ENCODE assay signal across 14 mouse cellular contexts in the genomic region with DNA sequence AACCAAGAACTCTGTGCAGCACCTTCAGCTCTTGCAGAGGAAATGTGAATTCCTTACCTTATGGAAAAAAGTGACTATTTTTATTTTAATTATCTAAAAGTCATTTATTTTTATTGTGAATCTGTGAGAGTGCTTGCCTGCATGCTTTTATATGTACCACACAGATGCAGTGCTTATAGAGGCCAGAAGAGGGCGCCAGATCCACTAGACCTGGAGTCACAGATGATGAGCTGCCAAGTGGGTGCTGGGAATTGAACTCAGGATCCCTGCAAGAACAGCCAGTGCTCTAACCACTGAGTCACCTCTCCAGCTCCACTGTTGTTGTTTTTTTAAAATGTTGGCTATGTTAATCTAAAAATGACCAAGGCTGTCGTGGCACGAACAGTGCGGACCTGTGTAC.
DNase-seq lines count a peak whose midpoint lies in the region; ATAC-seq and TF ChIP-seq lines count a peak whose summit lies in the region.
"Had no signal": no experiment of that assay in that cellular context is flagged by ENCODE, and none has a peak within 500 bp of the region (broad histone marks: within the 10 kb centered on the region; RNA-seq: fewer than 3 reads in every experiment).

No protein-coding gene starts in this region.

- WGBS in heart, adult 2 months: 81% methylated on average over 4 of the region's 4 CpGs
- 87% methylated on average over 4 of the region's 4 CpGs for WGBS in lung, embryonic 14.5 days
- 79% methylated on average over 4 of the region's 4 CpGs for WGBS in bone marrow, adult 2 months

- no peaks in the 10 kb centered on the region for H3K79me2 ChIP-seq in heart, adult 2 months (replicated peaks; ENCODE audit: control insufficient read depth, insufficient read depth, low read length)

- DNase-seq in heart, adult 2 months: no peak
- DNase-seq in heart, postnatal 10 days: no peak
- DNase-seq in lung, embryonic 14.5 days: peak; percentile 22
- no peak for DNase-seq in lung, postnatal 10 days
- DNase-seq in right cerebral cortex, adult 2 months (ENCODE audit: low spot score in 2 of 2): no peak
- DNase-seq in cerebellum, postnatal 25 days: no peak
- DNase-seq: cerebellum, adult 8-10 months; heart, postnatal 4 days had no signal

- no peak overlapping the region for H3K9ac ChIP-seq in heart, adult 2 months (ENCODE audit: low read depth, low read length)
- no peak overlapping the region for H3K9ac ChIP-seq in lung, embryonic 14.5 days
- no peak overlapping the region for H3K9ac ChIP-seq in ES-Bruce4 (ENCODE audit: low read depth, poor library complexity, severe bottlenecking)

- no peak overlapping the region for H3K4me2 ChIP-seq in lung, embryonic 14.5 days

- no peak for TF ChIP-seq EP300 in heart, adult 2 months (IDR thresholded peaks at IDR 0.05; ENCODE audit: insufficient read depth, low read depth, low read length)
- TF ChIP-seq EP300 in ES-Bruce4 (IDR thresholded peaks at IDR 0.05; ENCODE audit: insufficient read depth, low read depth, low read length): no peak

- TF ChIP-seq POLR2A in heart, adult 2 months (IDR thresholded peaks at IDR 0.05; ENCODE audit: insufficient read depth, low read depth, low read length): no peak
- no peak for TF ChIP-seq POLR2A in ES-Bruce4 (IDR thresholded peaks at IDR 0.05; ENCODE audit: insufficient read depth, low read length)
- TF ChIP-seq POLR2A in bone marrow, adult 2 months (IDR thresholded peaks at IDR 0.05; ENCODE audit: borderline replicate concordance, control insufficient read depth, low read depth, low read length): no peak

- no peak for ATAC-seq in lung, embryonic 14.5 days (ENCODE audit: insufficient read depth)
- ATAC-seq: intestine, embryonic 16.5 days had no signal

- intact Hi-C loops in heart, adult 2 months (cut with DNase I): loop anchor here (5.0 kb wide), 1 partner anchor 117 kb away; no protein-coding TSS in a partner anchor
- intact Hi-C loops in heart, postnatal 10 days (cut with DNase I): loop anchor here (5.0 kb wide), 1 partner anchor 122 kb away; no protein-coding TSS in a partner anchor

- TF ChIP-seq CTCF in heart, adult 2 months (IDR thresholded peaks at IDR 0.05): peak; percentile 43
- peak; percentile 49; the same call in 1 of the 2 replicates for TF ChIP-seq CTCF in lung, embryonic 14.5 days (IDR thresholded peaks at IDR 0.05; ENCODE audit: low read depth)
- peak; percentile 45 for TF ChIP-seq CTCF in ES-Bruce4 (IDR thresholded peaks at IDR 0.05; ENCODE audit: low read depth, low read length)
- 0 out of 2 replicates have a peak, but pooled peaks have one; percentile 30 for TF ChIP-seq CTCF in bone marrow, adult 2 months (IDR thresholded peaks at IDR 0.05; ENCODE audit: control insufficient read depth, insufficient read depth, low read length)

- H3K4me1 ChIP-seq in heart, adult 2 months (ENCODE audit: control insufficient read depth, insufficient read depth, low read length): no peaks in the 10 kb centered on the region
- no peaks in the 10 kb centered on the region for H3K4me1 ChIP-seq in lung, embryonic 14.5 days (ENCODE audit: insufficient read depth)
- H3K4me1 ChIP-seq in ES-Bruce4 (ENCODE audit: control insufficient read depth, insufficient read depth, low read length): peaks cover 5% of the 10 kb centered on the region
- H3K4me1 ChIP-seq in bone marrow, adult 2 months (ENCODE audit: control insufficient read depth, insufficient read depth, low read length): no peaks in the 10 kb centered on the region

- no peaks in the 10 kb centered on the region for H3K9me3 ChIP-seq in lung, embryonic 14.5 days (ENCODE audit: low read depth, low read length)
- no peaks in the 10 kb centered on the region for H3K9me3 ChIP-seq in ES-Bruce4 (replicated peaks; ENCODE audit: control insufficient read depth, insufficient read depth, low read length, poor library complexity, severe bottlenecking)
- H3K9me3 ChIP-seq: heart, embryonic 10.5 days had no signal

- H3K27ac ChIP-seq in heart, adult 2 months: no peak overlapping the region
- H3K27ac ChIP-seq in lung, embryonic 14.5 days (ENCODE audit: low read depth): no peak overlapping the region
- no peak overlapping the region for H3K27ac ChIP-seq in ES-Bruce4 (ENCODE audit: insufficient read depth, low read length)
- no peak overlapping the region for H3K27ac ChIP-seq in bone marrow, adult 2 months (ENCODE audit: control insufficient read depth, insufficient read depth, low read depth, low read length, poor library complexity)
- H3K27ac ChIP-seq: forebrain, embryonic 10.5 days; heart, embryonic 10.5 days; midbrain, embryonic 10.5 days had no signal

- H3K27me3 ChIP-seq in heart, adult 2 months (ENCODE audit: control insufficient read depth, insufficient read depth, low read length): no peaks in the 10 kb centered on the region
- H3K27me3 ChIP-seq in lung, embryonic 14.5 days (ENCODE audit: insufficient read depth, low read length): no peaks in the 10 kb centered on the region
- no peaks in the 10 kb centered on the region for H3K27me3 ChIP-seq in ES-Bruce4 (ENCODE audit: control insufficient read depth, insufficient read depth, low read length, poor library complexity, severe bottlenecking)

- H3K4me3 ChIP-seq in heart, adult 2 months: no peak overlapping the region
- no peak overlapping the region for H3K4me3 ChIP-seq in lung, embryonic 14.5 days (ENCODE audit: low read depth, low read length)
- no peak overlapping the region for H3K4me3 ChIP-seq in ES-Bruce4 (ENCODE audit: low read depth, low read length)
- H3K4me3 ChIP-seq in bone marrow, adult 2 months (replicated peaks; ENCODE audit: control insufficient read depth, low read depth, low read length): no peak overlapping the region
- H3K4me3 ChIP-seq: forebrain, embryonic 10.5 days; heart, embryonic 10.5 days; midbrain, embryonic 10.5 days had no signal

- H3K36me3 ChIP-seq in heart, adult 2 months (ENCODE audit: control insufficient read depth, insufficient read depth, low read length): no peaks in the 10 kb centered on the region
- no peaks in the 10 kb centered on the region for H3K36me3 ChIP-seq in lung, embryonic 14.5 days (ENCODE audit: insufficient read depth)
- H3K36me3 ChIP-seq in ES-Bruce4 (ENCODE audit: control insufficient read depth, insufficient read depth, low read length, poor library complexity, severe bottlenecking): no peaks in the 10 kb centered on the region
- H3K36me3 ChIP-seq: forebrain, embryonic 10.5 days; heart, embryonic 10.5 days; midbrain, embryonic 10.5 days had no signal
